Comparison of ENCODE assay signal across 9 mouse cellular contexts in genomic region chr7:89829201-89829600, GRCm38 (mm10).
DNase-seq lines count a peak whose midpoint lies in the region; ATAC-seq and TF ChIP-seq lines count a peak whose summit lies in the region.
"Had no signal": no experiment of that assay in that cellular context is flagged by ENCODE, and none has a peak within 500 bp of the region (broad histone marks: within the 10 kb centered on the region; RNA-seq: fewer than 3 reads in every experiment).

No protein-coding gene starts in this region.

- no peak overlapping the region for H3K4me3 ChIP-seq in forebrain, embryonic 14.5 days (ENCODE audit: low read depth, low read length)
- H3K4me3 ChIP-seq in lung, embryonic 14.5 days (ENCODE audit: low read depth, low read length), result no peak overlapping the region
- H3K4me3 ChIP-seq: heart, embryonic 13.5 days had no signal

- no peaks in the 10 kb centered on the region for H3K4me1 ChIP-seq in forebrain, embryonic 14.5 days (ENCODE audit: control insufficient read depth, insufficient read depth, low read length)
- no peaks in the 10 kb centered on the region for H3K4me1 ChIP-seq in lung, embryonic 14.5 days (ENCODE audit: insufficient read depth)
- H3K4me1 ChIP-seq: heart, embryonic 13.5 days had no signal

- peak; percentile 21 to 23 for DNase-seq in heart, adult 18-20 months
- DNase-seq in heart, adult 9 months (ENCODE audit: low spot score in 2 of 2), result no peak
- peak; percentile 41 for DNase-seq in NIH3T3 (ENCODE audit: low read depth)
- peak; percentile 35 for DNase-seq in forebrain, embryonic 14.5 days (ENCODE audit: low spot score)
- peak; percentile 44 for DNase-seq in lung, embryonic 14.5 days
- no peak for DNase-seq in gastrocnemius, postnatal 14 days
- no peak for DNase-seq in frontal cortex, postnatal 36 days (ENCODE audit: low spot score in 2 of 2)
- DNase-seq in spleen, postnatal 4 days (ENCODE audit: low spot score in 2 of 2), result no peak

- H3K9ac ChIP-seq in forebrain, embryonic 14.5 days (ENCODE audit: low read length), result no peak overlapping the region
- H3K9ac ChIP-seq in lung, embryonic 14.5 days, result no peak overlapping the region
- H3K9ac ChIP-seq: heart, embryonic 13.5 days had no signal

- ATAC-seq in forebrain, embryonic 14.5 days, result peak; percentile 54
- peak; percentile 77; the same call in 1 of the 2 replicates for ATAC-seq in lung, embryonic 14.5 days (ENCODE audit: insufficient read depth)

- 66% methylated on average over 7 of the region's 7 CpGs for WGBS in forebrain, embryonic 14.5 days
- WGBS in lung, embryonic 14.5 days, result 45% methylated on average over 7 of the region's 7 CpGs

- no peak overlapping the region for H3K27ac ChIP-seq in forebrain, embryonic 14.5 days (ENCODE audit: low read depth, low read length)
- no peak overlapping the region for H3K27ac ChIP-seq in lung, embryonic 14.5 days (ENCODE audit: low read depth)
- H3K27ac ChIP-seq: heart, embryonic 13.5 days had no signal

- intact Hi-C loops in gastrocnemius, postnatal 14 days (cut with DNase I; ENCODE audit: low total_unique reads), result no loop called here

- peak; percentile 65 for TF ChIP-seq CTCF in lung, embryonic 14.5 days (IDR thresholded peaks at IDR 0.05; ENCODE audit: low read depth)

- no peak overlapping the region for H3K4me2 ChIP-seq in forebrain, embryonic 14.5 days (ENCODE audit: low read length)
- no peak overlapping the region for H3K4me2 ChIP-seq in lung, embryonic 14.5 days
- H3K4me2 ChIP-seq: heart, embryonic 13.5 days had no signal

- H3K27me3 ChIP-seq in forebrain, embryonic 14.5 days (replicated peaks; ENCODE audit: control insufficient read depth, insufficient read depth, low read length), result no peaks in the 10 kb centered on the region
- H3K27me3 ChIP-seq in lung, embryonic 14.5 days (ENCODE audit: insufficient read depth, low read length), result no peaks in the 10 kb centered on the region
- H3K27me3 ChIP-seq: heart, embryonic 13.5 days had no signal

- H3K36me3 ChIP-seq in forebrain, embryonic 14.5 days (ENCODE audit: control insufficient read depth, insufficient read depth, low read length), result no peaks in the 10 kb centered on the region
- no peaks in the 10 kb centered on the region for H3K36me3 ChIP-seq in lung, embryonic 14.5 days (ENCODE audit: insufficient read depth)
- H3K36me3 ChIP-seq: heart, embryonic 13.5 days had no signal

- H3K9me3 ChIP-seq in forebrain, embryonic 14.5 days (replicated peaks; ENCODE audit: control insufficient read depth, low read length), result no peaks in the 10 kb centered on the region
- no peaks in the 10 kb centered on the region for H3K9me3 ChIP-seq in lung, embryonic 14.5 days (ENCODE audit: low read depth, low read length)
- H3K9me3 ChIP-seq: heart, embryonic 13.5 days had no signal

Comparison
In these comparisons a context has a peak if more than half of its experiments do, and no peak if none do; other contexts are left out.
1. DNase-seq: peak in heart, adult 18-20 months (2 of 2), NIH3T3 (single experiment), forebrain, embryonic 14.5 days (single experiment) and lung, embryonic 14.5 days (single experiment); none in heart, adult 9 months (0 of 2), gastrocnemius, postnatal 14 days (single experiment), frontal cortex, postnatal 36 days (0 of 2) and spleen, postnatal 4 days (0 of 2).